Mouse (Mus musculus): Measurements from ENCODE around the gene Mff. TPM values are rescaled to one million over a fixed set of nuclear protein-coding genes. Genes with fewer than 3 reads are reported as not detected.

Mff gene
- polyA plus RNA-seq, 1 experiment from 2014 or later = 136 TPM

GRCm38 (mm10) chr1:82797088-82797487 is 72.4 kb downstream of the Mff start:
- Histone ChIP-seq H3K9ac (ENCODE audit: low read depth, low read length) (no peak overlapping the region), H3K4me3 (ENCODE audit: low read depth, low read length) (no peak overlapping the region), H3K4me2 (replicated peaks; ENCODE audit: low read depth) (no peak overlapping the region), H3K36me3 (ENCODE audit: control insufficient read depth, insufficient read depth) (no peaks in the 10 kb centered on the region), H3K27me3 (replicated peaks; ENCODE audit: control insufficient read depth, insufficient read depth, low read length) (no peaks in the 10 kb centered on the region), H3K27ac (ENCODE audit: low read depth, low read length) (no peak overlapping the region), H3K9me3 (ENCODE audit: control insufficient read depth) (no peaks in the 10 kb centered on the region), H3K4me1 (replicated peaks; ENCODE audit: control insufficient read depth, insufficient read depth, low read length) (no peaks in the 10 kb centered on the region; the same call in 1 of the 2 replicates)
- no peak for TF ChIP-seq CTCF (IDR thresholded peaks at IDR 0.05; ENCODE audit: low read depth)
- 95% methylated on average over 4 of the region's 4 CpGs for WGBS
- ATAC-seq = no peak

- H3K4me1 ChIP-seq (replicated peaks; ENCODE audit: control insufficient read depth, insufficient read depth, low read length) = no peaks in the 10 kb centered on the region; the same call in 1 of the 2 replicates
- no peak overlapping the region for H3K4me3 ChIP-seq (ENCODE audit: low read depth, low read length)
- no peaks in the 10 kb centered on the region for H3K36me3 ChIP-seq (ENCODE audit: control insufficient read depth, insufficient read depth)
- no peaks in the 10 kb centered on the region for H3K27me3 ChIP-seq (replicated peaks; ENCODE audit: control insufficient read depth, insufficient read depth, low read length)
- no peak overlapping the region for H3K27ac ChIP-seq (ENCODE audit: low read depth, low read length)
- TF ChIP-seq CTCF (IDR thresholded peaks at IDR 0.05; ENCODE audit: low read depth) = no peak
- H3K9ac ChIP-seq (ENCODE audit: low read depth, low read length) = no peak overlapping the region
- no peak overlapping the region for H3K4me2 ChIP-seq (replicated peaks; ENCODE audit: low read depth)
- H3K9me3 ChIP-seq (ENCODE audit: control insufficient read depth) = no peaks in the 10 kb centered on the region
- WGBS = 38% methylated on average over 5 of the region's 5 CpGs
- peak; percentile 53; the same call in 1 of the 2 replicates for ATAC-seq
Measured at GRCm38 (mm10) chr1:82798304-82798703, 73.6 kb downstream of the Mff start.

GRCm38 (mm10) chr1:82798922-82799321 is 74.2 kb downstream of the Mff start:
- Histone ChIP-seq H3K9me3 (ENCODE audit: control insufficient read depth) (no peaks in the 10 kb centered on the region), H3K27me3 (replicated peaks; ENCODE audit: control insufficient read depth, insufficient read depth, low read length) (no peaks in the 10 kb centered on the region), H3K4me2 (replicated peaks; ENCODE audit: low read depth) (no peak overlapping the region), H3K4me1 (replicated peaks; ENCODE audit: control insufficient read depth, insufficient read depth, low read length) (no peaks in the 10 kb centered on the region; the same call in 1 of the 2 replicates), H3K27ac (ENCODE audit: low read depth, low read length) (no peak overlapping the region), H3K4me3 (ENCODE audit: low read depth, low read length) (no peak overlapping the region), H3K9ac (ENCODE audit: low read depth, low read length) (no peak overlapping the region), H3K36me3 (ENCODE audit: control insufficient read depth, insufficient read depth) (no peaks in the 10 kb centered on the region)
- ATAC-seq = peak; percentile 31; the same call in 1 of the 2 replicates
- 70% methylated on average over 4 of the region's 4 CpGs for WGBS
- no peak for TF ChIP-seq CTCF (IDR thresholded peaks at IDR 0.05; ENCODE audit: low read depth)

- Histone ChIP-seq H3K27me3 (replicated peaks; ENCODE audit: control insufficient read depth, insufficient read depth, low read length) (no peaks in the 10 kb centered on the region), H3K36me3 (ENCODE audit: control insufficient read depth, insufficient read depth) (no peaks in the 10 kb centered on the region), H3K4me1 (replicated peaks; ENCODE audit: control insufficient read depth, insufficient read depth, low read length) (no peaks in the 10 kb centered on the region), H3K9ac (ENCODE audit: low read depth, low read length) (no peak overlapping the region), H3K9me3 (ENCODE audit: control insufficient read depth) (no peaks in the 10 kb centered on the region), H3K27ac (ENCODE audit: low read depth, low read length) (no peak overlapping the region), H3K4me2 (replicated peaks; ENCODE audit: low read depth) (no peak overlapping the region), H3K4me3 (ENCODE audit: low read depth, low read length) (no peak overlapping the region)
- ATAC-seq = no peak
- 82% methylated on average over 12 of the region's 12 CpGs for WGBS
- no peak for TF ChIP-seq CTCF (IDR thresholded peaks at IDR 0.05; ENCODE audit: low read depth)
Measured at GRCm38 (mm10) chr1:82801105-82801783, 76.6 kb downstream of the Mff start.

Other genes starting within 250 kb of the Mff start
- gene Col4a4, start 138.0 kb upstream of the Mff start, polyA plus RNA-seq (2015; fragmentation: Nextera tagmentation; extraction: Ambion mirVana) = 0.10 and 0.16 TPM in 2 replicates
- gene Col4a3, start 138.0 kb upstream of the Mff start, polyA plus RNA-seq (2015; fragmentation: Nextera tagmentation; extraction: Ambion mirVana) = 0.41 and 0.42 TPM in 2 replicates
- gene Tm4sf20, start 43.6 kb downstream of the Mff start, polyA plus RNA-seq (2015; fragmentation: Nextera tagmentation; extraction: Ambion mirVana) = 760 and 763 TPM in 2 replicates
- not detected in 2 replicates for gene Gm47791, start 46.4 kb downstream of the Mff start, polyA plus RNA-seq (2015; fragmentation: Nextera tagmentation; extraction: Ambion mirVana)
- 35.8 and 36.7 TPM in 2 replicates for gene Agfg1, start 114.6 kb downstream of the Mff start, polyA plus RNA-seq (2015; fragmentation: Nextera tagmentation; extraction: Ambion mirVana)
- gene A030005L19Rik, start 188.4 kb downstream of the Mff start, polyA plus RNA-seq (2015; fragmentation: Nextera tagmentation; extraction: Ambion mirVana) = 0.31 TPM in 1 of 2 replicates, not detected in the other
- gene A030014E15Rik, start 200.0 kb downstream of the Mff start, polyA plus RNA-seq (2015; fragmentation: Nextera tagmentation; extraction: Ambion mirVana) = not detected in 2 replicates
- not detected in 2 replicates for gene Gm6217, start 206.5 kb downstream of the Mff start, polyA plus RNA-seq (2015; fragmentation: Nextera tagmentation; extraction: Ambion mirVana)
- not detected in 2 replicates for gene A030003K21Rik, start 218.5 kb downstream of the Mff start, polyA plus RNA-seq (2015; fragmentation: Nextera tagmentation; extraction: Ambion mirVana)
- gene Gm7544, start 231.1 kb downstream of the Mff start, polyA plus RNA-seq (2015; fragmentation: Nextera tagmentation; extraction: Ambion mirVana) = not detected in 2 replicates
- gene Gm47955, start 235.4 kb downstream of the Mff start, polyA plus RNA-seq (2015; fragmentation: Nextera tagmentation; extraction: Ambion mirVana) = not detected in 2 replicates